Mouse (Mus musculus) stomach, embryonic 14.5 days (tissue): ENCODE data around the gene Smg9. TPM values are rescaled to one million over a fixed set of nuclear protein-coding genes. Genes with fewer than 3 reads are reported as not detected.

Experiments
- ATAC-seq: fragments of 200-750 bp; cut with Nextera tagmentation; 2 replicates; pipeline ENCODE4 v1.8.0; 2017; ENCODE audit warnings: low read depth, moderate TSS enrichment; ENCODE audit not compliant: insufficient number of reproducible peaks, insufficient read depth, low FRiP score
- H3K27ac ChIP-seq: fragments of 300-500 bp; sonication (generic); 2 replicates; pipeline ENCODE4 v1.5.1; 2014; ENCODE audit warnings: mild to moderate bottlenecking, low read length, moderate library complexity, mixed read lengths
- H3K27me3 ChIP-seq: fragments of 300-500 bp; sonication (generic); 2 replicates; pipeline ENCODE4 v1.6.1; 2014; ENCODE audit warnings: low read length, control low read depth, mixed read lengths; ENCODE audit not compliant: control insufficient read depth, insufficient read depth
- H3K36me3 ChIP-seq: fragments of 300-500 bp; sonication (generic); 2 replicates; pipeline ENCODE4 v1.6.1; 2014; ENCODE audit warnings: mild to moderate bottlenecking, control low read depth, low read length, moderate library complexity, mixed read lengths; ENCODE audit not compliant: control insufficient read depth, insufficient read depth
- H3K4me1 ChIP-seq: fragments of 300-500 bp; sonication (generic); 2 replicates; pipeline ENCODE4 v1.6.1; 2014; ENCODE audit warnings: low read length, control low read depth, mixed read lengths; ENCODE audit not compliant: control insufficient read depth, insufficient read depth
- H3K4me2 ChIP-seq: fragments of 300-500 bp; sonication (generic); replicated peaks from 2 replicates; pipeline ENCODE4 v1.6.1; 2014; ENCODE audit warnings: low read depth, low read length, control low read depth
- H3K4me3 ChIP-seq: fragments of 300-500 bp; sonication (generic); 2 replicates; pipeline ENCODE4 v1.5.1; 2014; ENCODE audit warnings: low read depth, low read length, control low read depth
- H3K9ac ChIP-seq: fragments of 300-500 bp; sonication (generic); replicated peaks from 2 replicates; pipeline ENCODE4 v1.6.1; 2014; ENCODE audit warnings: low read depth, mild to moderate bottlenecking, control low read depth, low read length, moderate library complexity, mixed read lengths
- H3K9me3 ChIP-seq: fragments of 300-500 bp; sonication (generic); 2 replicates; pipeline ENCODE4 v1.6.1; 2016; ENCODE audit warnings: low read depth, low read length, control low read depth; ENCODE audit not compliant: control insufficient read depth
- WGBS: fragments of 180-500 bp; shearing (Covaris S2); extraction: QIAGEN DNeasy Blood & Tissue Kit; methylation state at CpG from one replicate; pipeline ENCODE4 v1.1.7; 2014; 5-methylcytosine and 5-hydroxymethylcytosine counted together
- polyA plus RNA-seq: library from polyadenylated mRNA; unstranded; fragments of >200 nt; fragmentation: Nextera tagmentation; extraction: Ambion mirVana; gene quantifications from 2 replicates; pipeline ENCODE4 v1.2.1, GENCODE M21; 2014

Smg9 gene
- polyA plus RNA-seq, 1 experiment from 2014 or later, result 26.6 TPM

GRCm38 (mm10) chr7:24430551-24431345 lies 31.3 kb downstream of the Smg9 start:
- Histone ChIP-seq H3K4me2 (no peak overlapping the region), H3K36me3 (no peaks in the 10 kb centered on the region), H3K4me3 (no peak overlapping the region), H3K9ac (no peak overlapping the region), H3K9me3 (peaks cover 5% of the 10 kb centered on the region; the same call in 1 of the 2 replicates), H3K4me1 (0 out of 2 replicates have a peak, but pooled peaks cover 3% of the 10 kb centered on the region), H3K27ac (no peak overlapping the region), H3K27me3 (0 out of 2 replicates have a peak, but pooled peaks cover 7% of the 10 kb centered on the region)
- no peak for ATAC-seq
- 90% methylated on average over 15 of the region's 15 CpGs for WGBS

GRCm38 (mm10) chr7:24431713-24432112 lies 32.3 kb downstream of the Smg9 start:
- 0 out of 2 replicates have a peak, but pooled peaks have one; percentile 23 for ATAC-seq
- Histone ChIP-seq H3K4me2 (no peak overlapping the region), H3K4me3 (no peak overlapping the region), H3K36me3 (no peaks in the 10 kb centered on the region), H3K9ac (no peak overlapping the region), H3K27ac (no peak overlapping the region), H3K9me3 (peaks cover 5% of the 10 kb centered on the region; the same call in 1 of the 2 replicates), H3K27me3 (0 out of 2 replicates have a peak, but pooled peaks cover 7% of the 10 kb centered on the region), H3K4me1 (0 out of 2 replicates have a peak, but pooled peaks cover 3% of the 10 kb centered on the region)
- WGBS, result 43% methylated on average over 11 of the region's 11 CpGs

- Histone ChIP-seq H3K36me3 (no peaks in the 10 kb centered on the region), H3K27me3 (0 out of 2 replicates have a peak, but pooled peaks cover 7% of the 10 kb centered on the region), H3K9ac (no peak overlapping the region), H3K9me3 (peaks cover 5% of the 10 kb centered on the region; the same call in 1 of the 2 replicates), H3K27ac (no peak overlapping the region), H3K4me1 (0 out of 2 replicates have a peak, but pooled peaks cover 3% of the 10 kb centered on the region), H3K4me2 (no peak overlapping the region), H3K4me3 (no peak overlapping the region)
- WGBS, result 77% methylated on average over 5 of the region's 5 CpGs
- no peak for ATAC-seq
These were observed 35.9 kb downstream of the Smg9 start for GRCm38 (mm10) chr7:24435305-24435704.

- H3K27me3 ChIP-seq, result 0 out of 2 replicates have a peak, but pooled peaks cover 4% of the 10 kb centered on the region
- H3K9me3 ChIP-seq, result no peaks in the 10 kb centered on the region
- no peak for ATAC-seq
- H3K4me3 ChIP-seq, result no peak overlapping the region
- no peak overlapping the region for H3K9ac ChIP-seq
- WGBS, result 72% methylated on average over 10 of the region's 10 CpGs
- no peak overlapping the region for H3K27ac ChIP-seq
- H3K4me2 ChIP-seq, result no peak overlapping the region
- H3K4me1 ChIP-seq, result no peaks in the 10 kb centered on the region
- no peaks in the 10 kb centered on the region for H3K36me3 ChIP-seq
These were observed 38.6 kb downstream of the Smg9 start for GRCm38 (mm10) chr7:24437981-24438380.

- H3K9ac ChIP-seq, result no peak overlapping the region
- no peaks in the 10 kb centered on the region for H3K9me3 ChIP-seq
- WGBS, result 83% methylated on average over 6 of the region's 6 CpGs
- no peaks in the 10 kb centered on the region for H3K27me3 ChIP-seq
- no peaks in the 10 kb centered on the region for H3K4me1 ChIP-seq
- no peaks in the 10 kb centered on the region for H3K36me3 ChIP-seq
- no peak for ATAC-seq
- no peak overlapping the region for H3K4me2 ChIP-seq
- H3K4me3 ChIP-seq, result no peak overlapping the region
- no peak overlapping the region for H3K27ac ChIP-seq
These were observed 39.8 kb downstream of the Smg9 start for GRCm38 (mm10) chr7:24439191-24439590.

GRCm38 (mm10) chr7:24439891-24440290 lies 40.5 kb downstream of the Smg9 start:
- H3K36me3 ChIP-seq, result no peaks in the 10 kb centered on the region
- 51% methylated on average over 7 of the region's 7 CpGs for WGBS
- H3K4me2 ChIP-seq, result no peak overlapping the region

GRCm38 (mm10) chr7:24441785-24442184 lies 42.4 kb downstream of the Smg9 start:
- H3K27ac ChIP-seq, result no peak overlapping the region
- no peaks in the 10 kb centered on the region for H3K27me3 ChIP-seq
- H3K9ac ChIP-seq, result no peak overlapping the region
- H3K9me3 ChIP-seq, result no peaks in the 10 kb centered on the region
- H3K4me2 ChIP-seq, result no peak overlapping the region
- ATAC-seq, result peak; percentile 62
- no peaks in the 10 kb centered on the region for H3K4me1 ChIP-seq
- WGBS, result 5% methylated on average over 1 of the region's 1 CpGs
- H3K36me3 ChIP-seq, result no peaks in the 10 kb centered on the region
- no peak overlapping the region for H3K4me3 ChIP-seq

More at GRCm38 (mm10) chr7:24439891-24440290, 40.5 kb downstream of the Smg9 start:
- H3K4me1 ChIP-seq, result no peaks in the 10 kb centered on the region
- no peaks in the 10 kb centered on the region for H3K9me3 ChIP-seq
- no peaks in the 10 kb centered on the region for H3K27me3 ChIP-seq
- no peak overlapping the region for H3K4me3 ChIP-seq
- no peak for ATAC-seq
- H3K27ac ChIP-seq, result no peak overlapping the region
- no peak overlapping the region for H3K9ac ChIP-seq

- ATAC-seq, result no peak
- no peak overlapping the region for H3K27ac ChIP-seq
- H3K9ac ChIP-seq, result no peak overlapping the region
- no peaks in the 10 kb centered on the region for H3K4me1 ChIP-seq
- 55% methylated on average over 8 of the region's 8 CpGs for WGBS
- no peak overlapping the region for H3K4me2 ChIP-seq
- H3K9me3 ChIP-seq, result no peaks in the 10 kb centered on the region
- H3K27me3 ChIP-seq, result no peaks in the 10 kb centered on the region
- H3K4me3 ChIP-seq, result no peak overlapping the region
- H3K36me3 ChIP-seq, result no peaks in the 10 kb centered on the region
These were observed 42.9 kb downstream of the Smg9 start for GRCm38 (mm10) chr7:24442313-24442712.
